ENCODE assay signal across 16 mouse cellular contexts in the genomic region with DNA sequence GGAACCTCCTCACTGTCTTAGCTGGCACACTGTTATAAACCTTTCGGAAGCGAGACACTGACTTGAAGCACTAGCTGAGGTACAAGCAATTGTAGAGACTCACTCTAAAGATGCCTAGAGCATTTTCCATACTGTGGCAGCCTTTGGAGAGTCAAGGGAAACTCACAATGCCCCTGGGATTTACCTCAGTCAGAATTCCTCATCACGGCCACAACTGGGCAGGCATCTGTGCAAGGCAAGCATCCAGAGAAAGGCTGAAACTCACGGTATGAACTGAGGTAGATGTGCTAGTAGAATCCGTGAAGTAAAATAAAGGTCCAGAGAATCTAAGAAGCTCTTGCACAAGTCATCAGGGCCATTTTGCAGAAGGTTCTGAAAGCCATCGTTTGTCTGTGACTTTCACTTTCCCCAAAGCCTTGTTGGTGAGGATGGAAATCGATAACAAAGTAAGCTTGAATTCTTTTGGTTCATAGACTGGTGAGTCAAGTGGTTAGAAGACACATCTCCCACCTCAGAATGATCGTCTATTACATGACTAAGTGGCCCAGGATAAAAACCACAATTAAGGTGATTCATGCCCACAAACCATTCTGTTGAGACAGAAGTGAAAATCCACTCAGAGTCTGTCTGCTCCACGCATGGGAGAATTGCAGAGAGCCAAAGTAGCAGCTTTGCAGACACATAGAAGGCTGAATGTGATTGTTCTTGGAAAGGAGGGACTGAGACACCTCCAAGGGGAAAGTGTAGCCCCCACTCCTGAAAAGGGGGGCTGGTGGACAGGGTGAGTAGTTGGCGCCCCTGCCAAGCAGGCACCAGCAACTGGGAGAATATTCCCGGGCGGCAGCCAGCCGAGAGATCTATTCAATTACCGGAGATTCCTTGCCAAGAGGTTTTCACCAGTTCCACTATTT. TPM values are rescaled to one million over a fixed set of nuclear protein-coding genes. Genes with fewer than 3 reads are reported as not detected.
A peak's percentile ranks its signal among the peaks of the same experiment; 100 is the strongest.
DNase-seq lines count a peak whose midpoint lies in the region; ATAC-seq and TF ChIP-seq lines count a peak whose summit lies in the region.
"Had no signal": no experiment of that assay in that cellular context is flagged by ENCODE, and none has a peak within 500 bp of the region (broad histone marks: within the 10 kb centered on the region; RNA-seq: fewer than 3 reads in every experiment).

No protein-coding gene starts in this region.

- H3K36me3 ChIP-seq in hindbrain, embryonic 14.5 days (replicated peaks; ENCODE audit: control insufficient read depth, insufficient read depth) = no peaks in the 10 kb centered on the region
- no peaks in the 10 kb centered on the region for H3K36me3 ChIP-seq in hindbrain, embryonic 11.5 days (ENCODE audit: control insufficient read depth, insufficient read depth, low read length)
- H3K36me3 ChIP-seq in forebrain, embryonic 15.5 days = no peaks in the 10 kb centered on the region
- no peaks in the 10 kb centered on the region for H3K36me3 ChIP-seq in midbrain, postnatal 0 days (ENCODE audit: insufficient read depth, low read length)
- H3K36me3 ChIP-seq in liver, embryonic 12.5 days = no peaks in the 10 kb centered on the region
- H3K36me3 ChIP-seq: heart, embryonic 15.5 days; intestine, embryonic 15.5 days; limb, embryonic 15.5 days; neural tube, embryonic 15.5 days had no signal

- WGBS in hindbrain, embryonic 14.5 days = 60% methylated on average over 14 of the region's 14 CpGs
- 62% methylated on average over 14 of the region's 14 CpGs for WGBS in hindbrain, embryonic 11.5 days
- 38% methylated on average over 14 of the region's 14 CpGs for WGBS in forebrain, embryonic 15.5 days
- 47% methylated on average over 14 of the region's 14 CpGs for WGBS in midbrain, postnatal 0 days
- WGBS in liver, embryonic 12.5 days (ENCODE audit: insufficient replicate concordance) = 53% methylated on average over 14 of the region's 14 CpGs

- peak; percentile 40; the same call in 1 of the 2 replicates for ATAC-seq in hindbrain, embryonic 14.5 days (ENCODE audit: low FRiP score)
- ATAC-seq in hindbrain, embryonic 11.5 days (ENCODE audit: low FRiP score) = no peak
- 0 out of 2 replicates have a peak, but pooled peaks have one; percentile 55 for ATAC-seq in forebrain, embryonic 15.5 days (replicated peaks)
- no peak for ATAC-seq in midbrain, postnatal 0 days (ENCODE audit: low FRiP score)
- no peak for ATAC-seq in liver, embryonic 12.5 days
- ATAC-seq: intestine, embryonic 15.5 days; Patski had no signal

- H3K9me3 ChIP-seq in hindbrain, embryonic 14.5 days (ENCODE audit: control insufficient read depth, low read length) = no peaks in the 10 kb centered on the region
- no peaks in the 10 kb centered on the region for H3K9me3 ChIP-seq in hindbrain, embryonic 11.5 days (ENCODE audit: control insufficient read depth, low read length)
- H3K9me3 ChIP-seq in forebrain, embryonic 15.5 days = no peaks in the 10 kb centered on the region
- H3K9me3 ChIP-seq in midbrain, postnatal 0 days (ENCODE audit: low read length) = no peaks in the 10 kb centered on the region
- H3K9me3 ChIP-seq in liver, embryonic 12.5 days (replicated peaks) = no peaks in the 10 kb centered on the region
- H3K9me3 ChIP-seq: heart, embryonic 15.5 days; intestine, embryonic 15.5 days; limb, embryonic 15.5 days; megakaryocyte, embryonic 14.5 days; neural tube, embryonic 15.5 days had no signal

- H3K4me2 ChIP-seq in hindbrain, embryonic 14.5 days (replicated peaks) = no peak overlapping the region
- H3K4me2 ChIP-seq in hindbrain, embryonic 11.5 days (replicated peaks; ENCODE audit: low read depth, low read length) = no peak overlapping the region
- H3K4me2 ChIP-seq in forebrain, embryonic 15.5 days (replicated peaks) = no peak overlapping the region
- peak overlapping the region; percentile 9; the same call in 1 of the 2 replicates for H3K4me2 ChIP-seq in midbrain, postnatal 0 days (ENCODE audit: low read depth, low read length, poor library complexity, severe bottlenecking)
- H3K4me2 ChIP-seq in liver, embryonic 12.5 days = no peak overlapping the region
- H3K4me2 ChIP-seq: heart, embryonic 15.5 days; intestine, embryonic 15.5 days; limb, embryonic 15.5 days; lung, embryonic 14.5 days; neural tube, embryonic 15.5 days had no signal

- TF ChIP-seq CTCF in midbrain, postnatal 0 days (IDR thresholded peaks at IDR 0.05) = no peak

- no peak for DNase-seq in hindbrain, embryonic 14.5 days (ENCODE audit: low spot score)
- no peak for DNase-seq in hindbrain, embryonic 11.5 days (ENCODE audit: low spot score)
- DNase-seq in Muller cell, postnatal 12 days (ENCODE audit: inconsistent ontology term) = peak; percentile 84
- peak; percentile 14 for DNase-seq in midbrain, postnatal 0 days (ENCODE audit: low spot score)
- DNase-seq in right cerebral cortex, adult 2 months (ENCODE audit: low spot score in 2 of 2) = no peak
- DNase-seq: kidney, postnatal 25 days; lung, embryonic 14.5 days; right cerebral cortex, adult 18-20 months had no signal

- H3K27ac ChIP-seq in hindbrain, embryonic 14.5 days = no peak overlapping the region
- H3K27ac ChIP-seq in hindbrain, embryonic 11.5 days (ENCODE audit: low read depth, low read length) = no peak overlapping the region
- no peak overlapping the region for H3K27ac ChIP-seq in forebrain, embryonic 15.5 days (replicated peaks)
- H3K27ac ChIP-seq in midbrain, postnatal 0 days (ENCODE audit: low read depth, low read length) = no peak overlapping the region
- H3K27ac ChIP-seq in liver, embryonic 12.5 days = no peak overlapping the region
- H3K27ac ChIP-seq: heart, embryonic 15.5 days; intestine, embryonic 15.5 days; limb, embryonic 15.5 days; neural tube, embryonic 15.5 days had no signal

- H3K27me3 ChIP-seq in hindbrain, embryonic 14.5 days (ENCODE audit: control insufficient read depth, insufficient read depth, low read length) = no peaks in the 10 kb centered on the region
- H3K27me3 ChIP-seq in hindbrain, embryonic 11.5 days (ENCODE audit: control insufficient read depth, insufficient read depth, low read length) = no peaks in the 10 kb centered on the region
- no peaks in the 10 kb centered on the region for H3K27me3 ChIP-seq in forebrain, embryonic 15.5 days
- no peaks in the 10 kb centered on the region for H3K27me3 ChIP-seq in midbrain, postnatal 0 days (ENCODE audit: insufficient read depth, low read length)
- H3K27me3 ChIP-seq in liver, embryonic 12.5 days (replicated peaks) = no peaks in the 10 kb centered on the region
- H3K27me3 ChIP-seq: heart, embryonic 15.5 days; intestine, embryonic 15.5 days; limb, embryonic 15.5 days; neural tube, embryonic 15.5 days; Patski had no signal

- no peak overlapping the region for H3K9ac ChIP-seq in hindbrain, embryonic 14.5 days
- H3K9ac ChIP-seq in hindbrain, embryonic 11.5 days (ENCODE audit: low read depth, low read length) = no peak overlapping the region
- H3K9ac ChIP-seq in forebrain, embryonic 15.5 days (replicated peaks) = no peak overlapping the region
- H3K9ac ChIP-seq in midbrain, postnatal 0 days (replicated peaks; ENCODE audit: low read length, poor library complexity, severe bottlenecking) = no peak overlapping the region
- H3K9ac ChIP-seq in liver, embryonic 12.5 days = no peak overlapping the region
- H3K9ac ChIP-seq: heart, embryonic 15.5 days; intestine, embryonic 15.5 days; limb, embryonic 15.5 days; lung, embryonic 14.5 days; neural tube, embryonic 15.5 days had no signal

- H3K4me3 ChIP-seq in hindbrain, embryonic 14.5 days (replicated peaks; ENCODE audit: low read length) = no peak overlapping the region
- H3K4me3 ChIP-seq in hindbrain, embryonic 11.5 days (ENCODE audit: low read depth, low read length) = no peak overlapping the region
- no peak overlapping the region for H3K4me3 ChIP-seq in forebrain, embryonic 15.5 days
- no peak overlapping the region for H3K4me3 ChIP-seq in midbrain, postnatal 0 days (ENCODE audit: low read depth, low read length)
- H3K4me3 ChIP-seq in liver, embryonic 12.5 days = no peak overlapping the region
- H3K4me3 ChIP-seq: heart, embryonic 15.5 days; intestine, embryonic 15.5 days; limb, embryonic 15.5 days; megakaryocyte, embryonic 14.5 days; neural tube, embryonic 15.5 days had no signal

- no peaks in the 10 kb centered on the region for H3K4me1 ChIP-seq in hindbrain, embryonic 14.5 days (replicated peaks; ENCODE audit: control insufficient read depth, insufficient read depth, low read length)
- no peaks in the 10 kb centered on the region for H3K4me1 ChIP-seq in hindbrain, embryonic 11.5 days (replicated peaks; ENCODE audit: control insufficient read depth, insufficient read depth, low read length)
- peaks cover 5% of the 10 kb centered on the region; the same call in 1 of the 2 replicates for H3K4me1 ChIP-seq in forebrain, embryonic 15.5 days
- no peaks in the 10 kb centered on the region for H3K4me1 ChIP-seq in midbrain, postnatal 0 days (ENCODE audit: insufficient read depth, low read length)
- H3K4me1 ChIP-seq in liver, embryonic 12.5 days = no peaks in the 10 kb centered on the region
- H3K4me1 ChIP-seq: intestine, embryonic 15.5 days; limb, embryonic 15.5 days; neural tube, embryonic 15.5 days had no signal

RNA-seq across cellular contexts. Expression of a gene that starts 42.2 kb away (rescaled TPM):
- polyA plus RNA-seq in hindbrain, embryonic 14.5 days (2014; fragmentation: Nextera tagmentation; extraction: Ambion mirVana) = 41.9 and 50.6 TPM in 2 replicates
- 22.9 and 23.4 TPM in 2 replicates for polyA plus RNA-seq in hindbrain, embryonic 11.5 days (2014; fragmentation: Nextera tagmentation; extraction: Ambion mirVana)
- 31.5 and 34.9 TPM in 2 replicates for polyA plus RNA-seq in forebrain, embryonic 15.5 days (2015; fragmentation: Nextera tagmentation; extraction: Ambion mirVana)
- total RNA-seq in midbrain, postnatal 0 days (2014; rRNA removed) = 31.9 and 36.4 TPM in 2 replicates
- polyA plus RNA-seq in midbrain, postnatal 0 days (2015; fragmentation: Nextera tagmentation; extraction: Ambion mirVana) = 35.0 and 35.2 TPM in 2 replicates
- polyA plus RNA-seq in liver, embryonic 12.5 days (2016; fragmentation: Nextera tagmentation; extraction: Ambion mirVana) = 6.2 and 6.7 TPM in 2 replicates

Comparison
In these comparisons a context has a peak if more than half of its experiments do, and no peak if none do; other contexts are left out.
1. ATAC-seq: peak in hindbrain, embryonic 14.5 days (single experiment) and forebrain, embryonic 15.5 days (single experiment); none in hindbrain, embryonic 11.5 days (single experiment), midbrain, postnatal 0 days (single experiment) and liver, embryonic 12.5 days (single experiment).
2. DNase-seq: peak in Muller cell, postnatal 12 days (single experiment) and midbrain, postnatal 0 days (single experiment); none in hindbrain, embryonic 14.5 days (single experiment), hindbrain, embryonic 11.5 days (single experiment) and right cerebral cortex, adult 2 months (0 of 2).